Mouse (Mus musculus) yolk sac, embryonic 10.5 days (tissue): ENCODE data around the gene Cstl1.
"Not testable (repeated sequence)": the region's sequence is repeated elsewhere in the genome, so short reads cannot be mapped to it uniquely, and the experiment has no call there.

Source experiments
- DNase-seq: peaks from one replicate; pipeline ENCODE4 v3.0.0-alpha.2; 2017; ENCODE audit warnings: low spot score

Cstl1 gene

GRCm38 (mm10) chr2:148750058-148750457 is at the start of gene Cstl1:
TSS of gene Cstl1 (plus strand) at chr2:148750358.
- no peak for DNase-seq

- no peak for DNase-seq
Measured at GRCm38 (mm10) chr2:148706409-148707201, 43.6 kb upstream of the Cstl1 start.

- DNase-seq: no peak
Measured at GRCm38 (mm10) chr2:148707202-148707530, 43.0 kb upstream of the Cstl1 start.

- DNase-seq: no peak
Measured at GRCm38 (mm10) chr2:148712326-148712725, 37.8 kb upstream of the Cstl1 start.

GRCm38 (mm10) chr2:148717072-148717471 is 33.1 kb upstream of the Cstl1 start:
- no peak for DNase-seq

GRCm38 (mm10) chr2:148719271-148719995 is 30.7 kb upstream of the Cstl1 start:
- DNase-seq: no peak

- peak; percentile 1 for DNase-seq
Measured at GRCm38 (mm10) chr2:148731614-148732326, 18.4 kb upstream of the Cstl1 start.

GRCm38 (mm10) chr2:148732327-148733000 is 17.7 kb upstream of the Cstl1 start, which contains the start of gene Napb:
TSS of gene Napb (minus strand) at chr2:148732467.
- peak; percentile 92 for DNase-seq

- no peak for DNase-seq
Measured at GRCm38 (mm10) chr2:148743001-148743400, 7.2 kb upstream of the Cstl1 start.

GRCm38 (mm10) chr2:148743846-148744407 is 6.2 kb upstream of the Cstl1 start:
- no peak for DNase-seq

GRCm38 (mm10) chr2:148751893-148752813 is 2.0 kb downstream of the Cstl1 start:
- DNase-seq: peak; percentile 68

GRCm38 (mm10) chr2:148754310-148754846 is 4.2 kb downstream of the Cstl1 start:
- DNase-seq: no peak

GRCm38 (mm10) chr2:148763648-148764388 is 13.7 kb downstream of the Cstl1 start:
- DNase-seq: no peak

- not testable (repeated sequence) for DNase-seq
Measured at GRCm38 (mm10) chr2:148771397-148771796, 21.2 kb downstream of the Cstl1 start, which contains the start of gene Cst11. TSS of gene Cst11 (minus strand) at chr2:148771497.

- no peak for DNase-seq
Measured at GRCm38 (mm10) chr2:148781709-148782108, 31.6 kb downstream of the Cstl1 start, which contains the start of gene 8030411F24Rik. TSS of gene 8030411F24Rik (plus strand) at chr2:148782009.

GRCm38 (mm10) chr2:148789142-148789541 is 39.0 kb downstream of the Cstl1 start, which contains the start of gene Cst12:
TSS of gene Cst12 (plus strand) at chr2:148789361.
- no peak for DNase-seq

GRCm38 (mm10) chr2:148798485-148798884 is 48.3 kb downstream of the Cstl1 start, which contains the start of gene Cst8:
TSS of gene Cst8 (plus strand) at chr2:148798785.
- no peak for DNase-seq

- no peak for DNase-seq
Measured at GRCm38 (mm10) chr2:148801491-148801921, 51.3 kb downstream of the Cstl1 start.
